Mouse (Mus musculus) thymus, adult 2 months (tissue): ENCODE measurements around the gene Fgfr2.

ENCODE experiments used
- CTCF ChIP-seq: fragments of 200-500 bp; IDR thresholded peaks from 2 replicates; pipeline ENCODE4 v1.5.1; 2012; ENCODE audit warnings: mild to moderate bottlenecking, control low read depth, low read length, moderate library complexity, borderline replicate concordance; ENCODE audit not compliant: control insufficient read depth, poor library complexity, insufficient read depth; ENCODE audit errors: extremely low read depth
- POLR2A ChIP-seq: fragments of 200-500 bp; IDR thresholded peaks from 2 replicates; pipeline ENCODE4 v1.6.1; 2012; ENCODE audit warnings: mild to moderate bottlenecking, low read length, control low read depth, moderate library complexity; ENCODE audit not compliant: control insufficient read depth, poor library complexity, insufficient read depth; ENCODE audit errors: extremely low read depth

DNA sequence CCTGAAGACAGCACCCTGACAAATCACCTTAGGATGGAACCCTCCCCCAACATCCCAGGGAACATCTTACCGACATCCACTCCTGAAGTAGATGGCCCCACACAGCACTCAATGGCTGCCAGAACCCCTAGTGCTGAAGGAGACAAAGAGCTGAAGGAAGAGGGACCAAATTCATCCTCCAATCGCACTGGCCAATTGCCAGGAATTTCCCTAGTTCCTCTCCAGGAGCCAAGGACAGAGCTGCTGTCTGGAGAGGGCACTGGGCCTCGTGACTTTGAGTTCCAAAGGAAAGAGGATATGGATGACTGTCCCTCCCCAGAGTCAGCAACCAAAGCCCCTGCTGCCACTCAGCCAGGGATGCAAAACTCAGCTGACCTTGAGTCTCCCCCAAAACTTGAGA lies 2501.2 kb downstream of the Fgfr2 start:
- TF ChIP-seq POLR2A (no peak), CTCF (no peak)
